Mouse (Mus musculus) embryonic facial prominence, embryonic 10.5 days (tissue): ENCODE measurements around the gene B3gntl1. TPM values are rescaled to one million over a fixed set of nuclear protein-coding genes. Genes with fewer than 3 reads are reported as not detected.

Source experiments
- DNase-seq: peaks from one replicate; pipeline ENCODE4 v3.0.0-alpha.2; 2017; ENCODE audit warnings: low spot score
- H3K27ac ChIP-seq: fragments of 300-500 bp; sonication (generic); replicated peaks from 2 replicates; pipeline ENCODE4 v1.5.1; 2016; ENCODE audit warnings: mild to moderate bottlenecking
- H3K27me3 ChIP-seq: fragments of 300-500 bp; sonication (generic); replicated peaks from 2 replicates; pipeline ENCODE4 v1.6.1; 2016; ENCODE audit warnings: low read depth, mild to moderate bottlenecking; ENCODE audit not compliant: poor library complexity, severe bottlenecking
- H3K36me3 ChIP-seq: fragments of 300-500 bp; sonication (generic); replicated peaks from 2 replicates; pipeline ENCODE4 v1.6.1; 2016; ENCODE audit warnings: mild to moderate bottlenecking, moderate library complexity
- H3K4me1 ChIP-seq: fragments of 300-500 bp; sonication (generic); 2 replicates; pipeline ENCODE4 v1.6.1; 2016
- H3K4me3 ChIP-seq: fragments of 300-500 bp; sonication (generic); 2 replicates; pipeline ENCODE4 v1.5.1; 2016; ENCODE audit warnings: mild to moderate bottlenecking, moderate library complexity
- H3K9me3 ChIP-seq: fragments of 300-500 bp; sonication (generic); 2 replicates; pipeline ENCODE4 v1.6.1; 2016; ENCODE audit warnings: mild to moderate bottlenecking
- WGBS: fragments of 180-500 bp; shearing (Covaris S2); methylation state at CpG from one replicate; pipeline ENCODE4 v1.1.7; 2016; 5-methylcytosine and 5-hydroxymethylcytosine counted together
- polyA plus RNA-seq: library from polyadenylated mRNA; unstranded; fragments of >200 nt; fragmentation: Nextera tagmentation; extraction: Ambion mirVana; gene quantifications from 2 replicates; pipeline ENCODE4 v1.2.1, GENCODE M21; 2016

Gene B3gntl1
- polyA plus RNA-seq: 5.8 and 6.6 TPM in 2 replicates

DNA sequence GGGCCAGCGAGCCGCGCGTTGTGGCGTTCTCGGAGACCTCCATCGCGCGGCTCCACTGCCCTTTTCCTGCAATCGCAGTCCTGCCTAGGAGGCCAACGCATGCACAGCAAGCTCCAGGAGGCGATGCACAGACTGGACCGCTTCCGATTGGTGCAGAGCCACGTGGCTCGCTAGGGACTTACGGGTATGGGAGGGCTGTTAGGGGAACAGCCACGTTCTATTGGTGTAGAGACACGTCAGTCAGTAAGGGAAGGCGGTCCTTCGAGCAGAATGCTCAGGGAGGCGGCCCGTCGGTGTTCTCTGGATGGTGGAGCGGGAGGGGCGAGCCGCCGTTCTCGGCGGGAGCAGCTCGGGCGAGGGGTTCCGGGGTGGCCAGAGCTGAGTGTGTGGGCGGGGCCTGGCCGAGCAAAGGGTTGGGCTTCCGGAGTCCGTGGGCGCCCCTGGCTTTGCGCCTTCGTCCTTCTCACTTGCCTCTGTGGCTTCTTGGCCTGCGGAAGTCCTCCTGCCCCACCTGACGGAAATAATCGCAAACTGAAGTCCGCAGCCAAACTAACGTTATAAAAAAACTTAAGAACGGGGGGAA, at the start of gene B3gntl1:
Gene B3gntl1 (minus strand): TSS at position 164 of the 583 bp plus-strand sequence.
- Histone ChIP-seq H3K36me3 (peaks cover 13% of the 10 kb centered on the region), H3K4me1 (peaks cover 15% of the 10 kb centered on the region), H3K9me3 (no peaks in the 10 kb centered on the region), H3K4me3 (peak within 1 kb of the TSS; percentile 77), H3K27ac (peak within 1 kb of the TSS; percentile 92), H3K27me3 (no peaks in the 10 kb centered on the region)
- under 1% methylated on average over 46 of the region's 46 CpGs for WGBS
- peak; percentile 97 for DNase-seq

DNA sequence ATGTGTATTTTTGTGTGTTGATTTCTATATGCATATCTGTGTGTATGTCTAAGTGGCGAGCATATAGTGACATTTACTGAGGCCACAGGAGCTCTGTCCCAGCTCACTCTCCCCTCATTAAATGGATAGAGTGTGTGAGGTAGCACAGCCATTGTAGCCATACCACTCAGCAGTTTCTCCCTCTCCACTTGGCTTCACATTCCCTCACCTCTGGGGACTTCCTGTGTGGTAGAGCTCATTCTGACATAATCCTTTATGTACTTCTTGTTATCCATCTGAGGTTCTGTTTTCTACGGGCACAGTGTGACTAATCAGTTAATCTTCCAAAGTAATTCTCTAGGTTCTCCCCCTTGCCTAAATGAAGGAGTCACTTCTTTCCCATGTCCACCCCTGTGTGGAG, 49.5 kb upstream of the B3gntl1 start:
- 81% methylated on average over 2 of the region's 2 CpGs for WGBS
- Histone ChIP-seq H3K27me3 (no peaks in the 10 kb centered on the region), H3K36me3 (no peaks in the 10 kb centered on the region), H3K4me3 (no peak overlapping the region), H3K9me3 (no peaks in the 10 kb centered on the region), H3K27ac (no peak overlapping the region), H3K4me1 (0 out of 2 replicates have a peak, but pooled peaks cover 11% of the 10 kb centered on the region)
- DNase-seq: no peak

DNA sequence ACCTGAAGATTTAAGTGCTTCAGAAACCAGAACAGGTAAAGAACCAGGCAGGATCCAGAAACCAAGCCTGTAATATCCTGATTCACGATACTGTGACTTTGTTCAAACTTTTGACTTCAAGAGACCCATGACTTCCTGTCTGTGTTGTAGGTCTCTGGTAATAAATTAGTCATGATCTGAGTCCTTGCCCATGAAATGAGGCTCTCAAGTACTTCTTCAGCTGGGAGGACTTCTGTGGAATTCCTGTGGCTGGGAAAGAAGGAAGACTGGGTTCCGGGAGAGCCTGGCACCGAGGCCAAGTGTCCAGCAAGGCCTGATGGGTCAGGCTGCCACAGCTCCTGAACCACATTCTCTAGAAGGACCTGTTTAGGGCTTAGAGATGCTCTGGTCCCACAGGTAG, 47.8 kb upstream of the B3gntl1 start:
- no peak overlapping the region for H3K27ac ChIP-seq
- DNase-seq: no peak
- H3K4me3 ChIP-seq: no peak overlapping the region
- no peaks in the 10 kb centered on the region; the same call in 1 of the 2 replicates for H3K36me3 ChIP-seq
- 0 out of 2 replicates have a peak, but pooled peaks cover 12% of the 10 kb centered on the region for H3K4me1 ChIP-seq
- no peaks in the 10 kb centered on the region for H3K27me3 ChIP-seq
- 95% methylated on average over 3 of the region's 3 CpGs for WGBS
- no peaks in the 10 kb centered on the region for H3K9me3 ChIP-seq

DNA sequence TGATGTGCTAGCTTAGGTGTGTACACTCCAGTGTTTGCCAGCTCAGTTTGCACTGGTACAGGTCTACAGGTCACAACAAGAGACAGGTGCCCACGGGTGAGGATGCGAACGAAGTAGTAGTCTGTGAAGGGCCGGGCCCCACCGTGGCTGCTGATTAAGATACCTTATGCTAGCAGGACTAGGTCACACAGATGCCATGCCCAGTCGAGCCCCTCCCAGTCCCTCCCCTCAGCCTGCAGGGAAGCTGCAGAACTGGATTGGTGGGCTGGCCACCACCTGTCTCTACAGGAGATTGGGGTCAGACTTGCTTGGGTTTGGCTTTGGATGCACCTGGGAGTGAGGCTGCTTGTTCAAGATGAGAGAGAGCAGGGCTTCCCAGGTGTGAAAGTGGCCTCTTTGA, 44.8 kb upstream of the B3gntl1 start:
- H3K4me1 ChIP-seq: peaks cover 13% of the 10 kb centered on the region; the same call in 1 of the 2 replicates
- H3K4me3 ChIP-seq: no peak overlapping the region
- H3K27me3 ChIP-seq: no peaks in the 10 kb centered on the region
- no peak overlapping the region for H3K27ac ChIP-seq
- 57% methylated on average over 6 of the region's 6 CpGs for WGBS
- H3K36me3 ChIP-seq: no peaks in the 10 kb centered on the region; the same call in 1 of the 2 replicates
- H3K9me3 ChIP-seq: no peaks in the 10 kb centered on the region
- DNase-seq: peak; percentile 50

DNA sequence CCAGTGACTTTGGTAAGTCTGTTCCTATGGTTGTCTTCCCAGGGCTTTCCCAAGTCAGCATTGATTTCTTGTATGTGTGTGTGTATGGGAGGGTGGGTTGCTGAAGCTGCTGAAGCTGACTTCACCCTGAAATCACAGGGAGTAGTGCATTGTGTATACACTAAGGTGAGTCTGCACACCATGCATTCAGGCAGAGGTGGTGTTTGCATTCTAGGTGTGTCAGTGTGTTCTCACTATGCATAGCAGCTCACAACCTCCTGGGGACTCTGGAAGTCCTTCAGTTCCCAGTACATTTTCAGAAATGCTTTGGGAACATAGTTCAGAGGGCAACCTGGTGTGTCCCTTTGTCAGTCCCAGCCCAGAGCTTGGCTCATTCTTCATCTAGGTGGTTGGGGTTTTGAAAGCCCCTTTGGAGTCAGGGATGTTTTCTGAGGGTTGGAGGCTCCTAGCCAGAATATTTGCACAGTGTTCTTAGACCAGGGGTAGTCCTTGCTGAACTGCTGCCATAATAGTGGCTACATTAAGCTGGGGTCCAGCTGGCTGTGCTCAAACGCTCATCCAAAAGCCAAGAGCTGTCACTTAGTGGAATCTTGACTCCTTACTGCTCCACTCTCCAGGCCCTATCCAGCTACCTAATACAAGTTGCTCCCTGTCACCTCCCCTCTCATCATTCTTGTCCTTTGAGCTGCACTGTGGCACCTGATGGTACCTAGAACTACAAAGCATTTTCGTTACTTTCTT, 42.0 kb upstream of the B3gntl1 start:
- no peaks in the 10 kb centered on the region for H3K27me3 ChIP-seq
- H3K9me3 ChIP-seq: no peaks in the 10 kb centered on the region
- H3K27ac ChIP-seq: no peak overlapping the region
- H3K4me3 ChIP-seq: no peak overlapping the region
- H3K36me3 ChIP-seq: no peaks in the 10 kb centered on the region; the same call in 1 of the 2 replicates
- WGBS: 87% methylated on average over 2 of the region's 2 CpGs
- no peak for DNase-seq
- peaks cover 20% of the 10 kb centered on the region for H3K4me1 ChIP-seq

DNA sequence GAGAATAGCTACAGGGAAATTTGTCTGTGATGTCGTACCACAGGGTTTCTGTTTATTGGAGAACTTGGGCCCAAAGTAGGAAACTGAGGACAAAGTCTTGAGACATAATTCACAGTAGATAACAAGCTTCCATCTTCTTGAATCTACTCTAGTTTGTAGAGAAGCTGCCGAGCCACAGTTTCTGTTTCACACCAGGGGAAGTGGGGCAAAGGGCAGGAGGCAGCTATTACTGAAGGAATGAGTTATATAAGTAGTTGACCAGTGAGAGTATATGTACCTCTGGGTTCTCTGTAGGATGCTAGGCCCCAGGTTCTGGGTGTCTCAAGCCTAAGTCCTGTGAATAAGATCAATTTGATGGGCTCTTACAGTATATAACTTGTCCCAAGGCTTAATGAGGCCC, 40.6 kb upstream of the B3gntl1 start:
- Histone ChIP-seq H3K27ac (no peak overlapping the region), H3K27me3 (no peaks in the 10 kb centered on the region), H3K36me3 (no peaks in the 10 kb centered on the region; the same call in 1 of the 2 replicates), H3K9me3 (no peaks in the 10 kb centered on the region), H3K4me3 (no peak overlapping the region), H3K4me1 (peaks cover 18% of the 10 kb centered on the region)
- DNase-seq: no peak
- WGBS: 83% methylated on average over 2 of the region's 2 CpGs

DNA sequence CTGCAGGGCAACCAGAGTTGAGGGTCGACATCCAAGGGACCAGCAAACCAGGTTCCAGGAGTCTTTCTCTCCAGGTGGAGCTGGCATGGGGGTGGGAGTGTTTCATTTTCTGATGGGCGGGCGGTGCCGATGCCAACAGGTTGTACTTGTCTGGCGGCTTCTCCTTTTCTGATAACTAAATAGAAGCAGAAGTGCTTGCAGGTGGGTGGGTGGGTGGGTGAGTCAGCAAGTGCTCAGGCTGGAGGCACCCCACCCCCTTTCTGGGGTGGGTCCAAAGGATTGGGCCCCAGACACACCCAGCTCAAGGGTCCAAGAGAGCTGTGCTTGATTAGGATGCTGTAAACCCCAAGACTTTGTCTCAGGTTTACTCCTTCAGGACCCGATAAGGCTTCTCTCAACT, 40.0 kb upstream of the B3gntl1 start:
- Histone ChIP-seq H3K27ac (no peak overlapping the region), H3K27me3 (no peaks in the 10 kb centered on the region), H3K36me3 (no peaks in the 10 kb centered on the region; the same call in 1 of the 2 replicates), H3K4me1 (peaks cover 14% of the 10 kb centered on the region), H3K4me3 (no peak overlapping the region), H3K9me3 (no peaks in the 10 kb centered on the region)
- 86% methylated on average over 6 of the region's 6 CpGs for WGBS
- DNase-seq: no peak

DNA sequence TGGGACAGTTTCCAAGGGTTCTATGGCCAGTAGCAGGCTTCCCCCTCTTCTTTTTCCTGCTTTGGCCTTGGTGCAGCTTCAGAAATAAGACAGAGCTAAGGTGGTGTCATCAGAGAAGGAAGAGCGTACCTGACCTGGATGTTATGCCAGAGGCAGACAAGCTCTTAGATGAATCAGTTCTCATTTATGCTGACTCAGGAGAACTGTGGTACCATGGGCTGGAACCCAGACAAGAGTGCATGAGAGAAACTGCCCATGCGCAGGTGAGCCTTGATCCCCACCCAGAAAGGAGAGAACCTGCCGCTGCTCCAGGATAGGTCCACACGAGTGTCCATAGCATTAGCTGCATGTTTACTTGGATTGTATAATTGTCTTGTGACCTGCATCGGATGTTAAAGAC, 37.3 kb upstream of the B3gntl1 start:
- DNase-seq: no peak
- WGBS: 94% methylated on average over 5 of the region's 5 CpGs

DNA sequence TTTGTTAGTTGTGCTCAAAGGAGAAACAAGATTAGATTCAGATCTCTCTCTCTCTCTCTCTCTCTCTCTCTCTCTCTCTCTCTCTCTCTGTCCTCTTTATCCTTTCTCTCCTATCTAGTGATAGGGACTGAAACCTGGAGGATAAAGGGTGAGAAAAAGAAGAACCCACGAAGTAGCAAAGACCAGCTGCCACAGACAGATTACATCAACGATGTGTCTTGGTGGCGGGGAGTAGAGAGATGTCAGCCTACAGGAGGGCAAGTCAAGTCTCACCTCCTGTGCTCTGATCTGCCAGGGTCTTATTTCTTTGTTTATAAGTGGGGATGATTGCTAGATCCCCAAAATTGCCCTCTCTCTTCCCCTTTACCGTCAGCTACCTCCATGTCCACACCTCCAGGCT, 36.3 kb upstream of the B3gntl1 start:
- H3K36me3 ChIP-seq: no peaks in the 10 kb centered on the region
- peaks cover 25% of the 10 kb centered on the region for H3K4me1 ChIP-seq
- 82% methylated on average over 4 of the region's 4 CpGs for WGBS
- no peaks in the 10 kb centered on the region for H3K9me3 ChIP-seq
- no peak for DNase-seq
- peaks cover 20% of the 10 kb centered on the region for H3K27me3 ChIP-seq
- H3K4me3 ChIP-seq: no peak overlapping the region
- no peak overlapping the region for H3K27ac ChIP-seq

More for the DNA sequence above, 37.3 kb upstream of the B3gntl1 start:
- H3K4me1 ChIP-seq: peaks cover 25% of the 10 kb centered on the region
- no peak overlapping the region for H3K27ac ChIP-seq
- no peaks in the 10 kb centered on the region for H3K9me3 ChIP-seq
- peaks cover 11% of the 10 kb centered on the region for H3K27me3 ChIP-seq
- no peak overlapping the region for H3K4me3 ChIP-seq
- no peaks in the 10 kb centered on the region for H3K36me3 ChIP-seq

DNA sequence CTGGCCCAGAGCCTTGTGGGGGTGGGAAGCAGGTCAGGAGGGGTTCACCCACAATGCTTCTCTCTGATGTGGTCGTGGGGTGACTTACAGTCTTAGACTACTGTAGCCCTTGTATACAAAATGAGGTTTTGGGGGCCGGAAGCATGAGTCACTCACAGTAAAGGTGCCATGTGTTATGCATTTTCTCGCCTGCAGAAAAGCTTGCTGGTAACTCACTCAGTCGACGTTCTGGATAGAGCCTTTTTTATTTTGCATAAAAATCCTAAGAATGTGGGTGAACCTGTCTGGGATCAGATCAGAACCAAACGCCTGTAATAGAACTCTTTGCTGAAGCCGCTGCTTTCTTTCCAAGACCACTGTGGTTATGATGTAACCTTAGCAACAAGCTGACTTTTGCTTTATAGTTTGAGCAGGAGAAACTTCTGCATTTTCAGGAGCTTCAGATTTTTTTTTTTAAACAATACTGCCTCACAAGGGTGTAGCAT, 33.6 kb upstream of the B3gntl1 start:
- Histone ChIP-seq H3K36me3 (no peaks in the 10 kb centered on the region), H3K27me3 (peaks cover 43% of the 10 kb centered on the region), H3K4me3 (no peak overlapping the region), H3K4me1 (peaks cover 43% of the 10 kb centered on the region), H3K27ac (no peak overlapping the region), H3K9me3 (no peaks in the 10 kb centered on the region)
- WGBS: 37% methylated on average over 7 of the region's 7 CpGs
- no peak for DNase-seq

DNA sequence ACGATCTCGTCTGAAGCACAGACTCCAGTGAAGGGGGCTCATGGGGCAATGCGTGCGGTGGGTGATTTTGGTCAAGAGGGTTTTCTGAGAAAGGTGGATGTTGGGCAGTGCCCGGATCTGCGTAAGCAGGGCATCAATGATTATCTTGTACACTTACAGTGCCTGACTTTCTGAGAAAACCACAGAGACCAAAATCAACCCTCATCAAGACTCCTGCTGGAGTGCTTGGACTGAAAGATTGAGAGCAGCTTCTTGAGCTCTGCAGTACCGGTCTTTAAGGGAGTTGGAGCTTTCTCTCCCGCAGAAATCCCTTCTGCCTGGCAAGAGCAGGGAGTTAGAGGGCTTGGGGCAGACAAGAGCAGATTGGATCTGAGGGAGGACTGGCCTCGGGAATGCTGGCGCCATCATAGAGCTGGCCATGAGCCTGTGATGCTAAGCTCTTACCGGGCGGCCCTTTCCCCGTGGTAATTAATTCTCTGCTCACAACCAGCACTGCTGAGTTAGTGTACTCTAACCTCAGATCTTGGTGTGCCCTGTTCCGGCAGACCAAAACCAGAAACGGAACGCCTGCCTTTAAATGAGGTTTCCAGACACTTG, 30.8 kb upstream of the B3gntl1 start:
- 15% methylated on average over 16 of the region's 16 CpGs for WGBS
- H3K4me3 ChIP-seq: peak overlapping the region; percentile 77
- peaks cover 56% of the 10 kb centered on the region for H3K27me3 ChIP-seq
- no peaks in the 10 kb centered on the region for H3K36me3 ChIP-seq
- no peak overlapping the region; the same call in 1 of the 2 replicates for H3K27ac ChIP-seq
- peaks cover 44% of the 10 kb centered on the region for H3K4me1 ChIP-seq
- DNase-seq: peak; percentile 16
- no peaks in the 10 kb centered on the region for H3K9me3 ChIP-seq

DNA sequence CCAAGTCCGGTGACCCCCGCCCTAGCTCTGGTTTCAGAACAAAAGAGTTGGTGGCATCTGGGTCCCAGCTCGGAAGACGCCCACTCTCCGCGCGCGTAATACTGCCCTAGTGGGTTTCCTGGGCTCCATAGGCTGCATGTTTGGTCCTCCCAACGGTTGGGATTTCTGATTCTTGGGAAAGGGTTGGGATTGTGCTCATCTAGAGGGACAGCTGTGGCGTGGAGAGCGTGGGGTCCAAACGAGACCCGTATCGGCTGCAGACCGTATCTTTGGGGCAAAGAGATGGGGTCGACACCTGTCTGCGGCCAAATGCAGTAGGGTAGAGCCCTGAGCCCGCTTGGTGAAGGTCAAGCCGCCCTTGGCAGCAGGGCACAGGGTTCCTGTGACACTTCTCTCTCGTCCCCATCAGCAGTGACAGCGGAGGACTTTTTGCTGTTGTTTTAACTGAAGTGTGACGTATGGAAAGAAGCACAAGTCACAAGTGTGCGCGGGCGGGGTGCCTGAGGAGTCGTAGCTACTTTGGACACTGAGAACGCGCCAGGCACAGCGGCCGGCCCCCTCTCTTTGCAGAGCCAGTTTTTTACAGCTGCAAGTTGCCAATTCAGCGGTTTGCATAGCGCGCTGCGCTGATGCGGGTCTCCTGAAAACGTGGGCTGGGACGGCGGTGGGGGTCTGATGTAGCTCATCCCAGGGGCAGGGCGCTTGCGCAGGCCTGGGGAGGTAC, 30.1 kb upstream of the B3gntl1 start:
- peaks cover 56% of the 10 kb centered on the region for H3K27me3 ChIP-seq
- peak overlapping the region; percentile 77 for H3K4me3 ChIP-seq
- H3K4me1 ChIP-seq: peaks cover 47% of the 10 kb centered on the region
- WGBS: 1% methylated on average over 40 of the region's 40 CpGs
- no peaks in the 10 kb centered on the region for H3K36me3 ChIP-seq
- DNase-seq: peak; percentile 62
- peak overlapping the region; percentile 73 for H3K27ac ChIP-seq
- no peaks in the 10 kb centered on the region for H3K9me3 ChIP-seq
